Mouse (Mus musculus) thymus, postnatal 25 days (tissue): Measurements from ENCODE around the gene Osbpl3.

ENCODE experiments used
- DNase-seq: peaks from one replicate; pipeline ENCODE4 v3.0.0; 2022

Osbpl3 gene

GRCm38 (mm10) chr6:50455829-50456469 lies at the start of gene Osbpl3:
Gene Osbpl3, minus strand, starts transcription at chr6:50456201.
- peak; percentile 84 for DNase-seq

GRCm38 (mm10) chr6:50505531-50505930 lies 49.5 kb upstream of the Osbpl3 start:
- DNase-seq: no peak

GRCm38 (mm10) chr6:50504711-50505110 lies 48.7 kb upstream of the Osbpl3 start:
- no peak for DNase-seq

GRCm38 (mm10) chr6:50503779-50504178 lies 47.8 kb upstream of the Osbpl3 start:
- DNase-seq: no peak

GRCm38 (mm10) chr6:50503031-50503430 lies 47.0 kb upstream of the Osbpl3 start:
- no peak for DNase-seq

- no peak for DNase-seq
These were observed 42.3 kb upstream of the Osbpl3 start for GRCm38 (mm10) chr6:50498346-50498745.

GRCm38 (mm10) chr6:50490519-50490918 lies 34.5 kb upstream of the Osbpl3 start:
- DNase-seq: no peak

GRCm38 (mm10) chr6:50489380-50489779 lies 33.4 kb upstream of the Osbpl3 start:
- DNase-seq: no peak

GRCm38 (mm10) chr6:50486035-50486902 lies 30.3 kb upstream of the Osbpl3 start:
- no peak for DNase-seq

GRCm38 (mm10) chr6:50483426-50483825 lies 27.4 kb upstream of the Osbpl3 start:
- DNase-seq: no peak

- DNase-seq: no peak
These were observed 25.5 kb upstream of the Osbpl3 start for GRCm38 (mm10) chr6:50481460-50481859.

- no peak for DNase-seq
These were observed 10.4 kb upstream of the Osbpl3 start for GRCm38 (mm10) chr6:50466451-50466850.

GRCm38 (mm10) chr6:50464690-50465485 lies 8.9 kb upstream of the Osbpl3 start:
- DNase-seq: no peak

- DNase-seq: no peak
These were observed 6.0 kb upstream of the Osbpl3 start for GRCm38 (mm10) chr6:50462026-50462425.

GRCm38 (mm10) chr6:50461585-50461984 lies 5.6 kb upstream of the Osbpl3 start:
- no peak for DNase-seq

GRCm38 (mm10) chr6:50460646-50461045 lies 4.6 kb upstream of the Osbpl3 start:
- DNase-seq: no peak

- no peak for DNase-seq
These were observed 4.2 kb upstream of the Osbpl3 start for GRCm38 (mm10) chr6:50460246-50460645.

GRCm38 (mm10) chr6:50459271-50459670 lies 3.3 kb upstream of the Osbpl3 start:
- no peak for DNase-seq

GRCm38 (mm10) chr6:50457551-50458348 lies 1.7 kb upstream of the Osbpl3 start:
- no peak for DNase-seq

- no peak for DNase-seq
These were observed 705 bp upstream of the Osbpl3 start for GRCm38 (mm10) chr6:50456706-50457105.

GRCm38 (mm10) chr6:50455102-50455828 lies 736 bp downstream of the Osbpl3 start:
- DNase-seq: peak; percentile 62

GRCm38 (mm10) chr6:50453651-50454050 lies 2.4 kb downstream of the Osbpl3 start:
- no peak for DNase-seq
